Mouse (Mus musculus) heart, embryonic 12.5 days (tissue): ENCODE data around the gene Rassf4. TPM values are rescaled to one million over a fixed set of nuclear protein-coding genes. Genes with fewer than 3 reads are reported as not detected.
"Not testable (repeated sequence)": the region's sequence is repeated elsewhere in the genome, so short reads cannot be mapped to it uniquely, and the experiment has no call there.

Experiments used
- ATAC-seq: fragments of 200-750 bp; cut with Nextera tagmentation; 2 replicates; pipeline ENCODE4 v1.8.0; 2017; ENCODE audit warnings: moderate TSS enrichment, moderate library complexity; ENCODE audit not compliant: insufficient number of reproducible peaks, low FRiP score
- H3K27ac ChIP-seq: fragments of 300-500 bp; sonication (generic); 2 replicates; pipeline ENCODE4 v1.5.1; 2016; ENCODE audit warnings: mild to moderate bottlenecking, moderate library complexity; ENCODE audit not compliant: poor library complexity, severe bottlenecking
- H3K27me3 ChIP-seq: fragments of 300-500 bp; sonication (generic); replicated peaks from 2 replicates; pipeline ENCODE4 v1.6.1; 2016; ENCODE audit warnings: mild to moderate bottlenecking, moderate library complexity
- H3K36me3 ChIP-seq: fragments of 300-500 bp; sonication (generic); 2 replicates; pipeline ENCODE4 v1.6.1; 2016; ENCODE audit warnings: mild to moderate bottlenecking, moderate library complexity
- H3K4me1 ChIP-seq: fragments of 300-500 bp; sonication (generic); replicated peaks from 2 replicates; pipeline ENCODE4 v1.6.1; 2016; ENCODE audit warnings: mild to moderate bottlenecking
- H3K4me2 ChIP-seq: fragments of 300-500 bp; sonication (generic); 2 replicates; pipeline ENCODE4 v1.6.1; 2016; ENCODE audit warnings: mild to moderate bottlenecking, moderate library complexity
- H3K4me3 ChIP-seq: fragments of 300-500 bp; sonication (generic); 2 replicates; pipeline ENCODE4 v1.5.1; 2016; ENCODE audit warnings: mild to moderate bottlenecking
- H3K9ac ChIP-seq: fragments of 300-500 bp; sonication (generic); 2 replicates; pipeline ENCODE4 v1.6.1; 2016; ENCODE audit warnings: mild to moderate bottlenecking, moderate library complexity
- H3K9me3 ChIP-seq: fragments of 300-500 bp; sonication (generic); replicated peaks from 2 replicates; pipeline ENCODE4 v1.6.1; 2016; ENCODE audit warnings: mild to moderate bottlenecking, moderate library complexity
- WGBS: fragments of 180-500 bp; shearing (Covaris S2); methylation state at CpG from one replicate; pipeline ENCODE4 v1.1.7; 2016; 5-methylcytosine and 5-hydroxymethylcytosine counted together
- polyA plus RNA-seq: library from polyadenylated mRNA; unstranded; fragments of >200 nt; fragmentation: Nextera tagmentation; extraction: Ambion mirVana; gene quantifications from 2 replicates; pipeline ENCODE4 v1.2.1, GENCODE M21; 2016

The Rassf4 gene
- polyA plus RNA-seq, 1 experiment from 2014 or later, result 6.5 TPM

DNA sequence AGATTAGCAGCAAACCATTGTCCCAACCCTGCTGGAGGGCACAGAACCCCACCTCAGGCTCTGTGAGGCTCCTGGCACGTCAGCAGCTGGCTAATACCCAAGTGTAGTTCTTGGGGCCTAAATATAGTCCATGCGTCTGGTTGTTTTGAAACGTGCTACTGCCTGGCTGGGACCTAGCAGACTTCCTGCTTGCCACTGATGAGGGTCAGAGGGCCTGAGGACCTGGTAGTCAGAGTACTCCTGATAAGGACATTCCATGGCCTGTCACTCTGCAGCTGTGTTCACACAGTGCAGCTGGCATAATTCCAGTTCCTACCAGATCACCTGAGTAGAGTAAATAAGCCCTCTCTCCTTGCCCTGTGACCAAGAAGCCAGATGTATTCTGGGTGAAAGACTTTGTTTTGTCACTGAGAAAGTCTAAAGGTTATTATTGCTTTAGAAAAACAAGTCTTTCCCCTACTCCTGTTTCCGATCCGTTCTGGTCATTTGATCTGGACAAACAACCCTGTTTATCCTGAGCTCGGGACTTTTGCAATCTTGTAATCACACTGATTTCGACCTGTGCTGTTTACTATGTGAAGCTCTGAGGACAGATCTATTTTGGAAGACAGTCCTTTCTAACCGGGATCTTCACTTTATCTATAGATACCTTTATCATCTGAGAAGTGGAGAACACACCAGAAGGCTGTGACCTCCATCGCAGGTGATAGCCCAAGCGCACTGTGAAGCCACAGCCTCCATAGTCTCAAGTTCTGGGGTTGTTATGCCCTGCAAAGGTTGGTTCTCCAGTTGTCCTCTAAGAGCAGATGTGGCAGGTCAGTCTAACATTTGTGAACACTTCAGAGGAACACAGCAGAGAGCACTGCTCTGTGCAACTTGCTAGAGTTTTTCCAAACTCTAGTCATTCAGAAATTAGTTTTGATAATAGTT is 38.2 kb downstream of the Rassf4 start:
- no peaks in the 10 kb centered on the region; the same call in 1 of the 2 replicates for H3K27me3 ChIP-seq
- no peaks in the 10 kb centered on the region for H3K36me3 ChIP-seq
- no peaks in the 10 kb centered on the region for H3K9me3 ChIP-seq
- peak; percentile 94 for ATAC-seq
- H3K4me1 ChIP-seq, result peaks cover 51% of the 10 kb centered on the region
- no peak overlapping the region for H3K4me2 ChIP-seq
- peak overlapping the region; percentile 23; the same call in 1 of the 2 replicates for H3K9ac ChIP-seq
- no peak overlapping the region for H3K4me3 ChIP-seq
- peak overlapping the region; percentile 98 for H3K27ac ChIP-seq
- 16% methylated on average over 10 of the region's 10 CpGs for WGBS

- 89% methylated on average over 17 of the region's 17 CpGs for WGBS
- Histone ChIP-seq H3K4me1 (peaks cover 41% of the 10 kb centered on the region), H3K4me2 (no peak overlapping the region), H3K36me3 (no peaks in the 10 kb centered on the region), H3K27ac (peak overlapping the region; percentile 98), H3K9ac (no peak overlapping the region), H3K27me3 (no peaks in the 10 kb centered on the region; the same call in 1 of the 2 replicates), H3K4me3 (no peak overlapping the region), H3K9me3 (no peaks in the 10 kb centered on the region)
- ATAC-seq, result no peak
These were observed 39.7 kb downstream of the Rassf4 start for GRCm38 (mm10) chr6:116633741-116634695.

DNA sequence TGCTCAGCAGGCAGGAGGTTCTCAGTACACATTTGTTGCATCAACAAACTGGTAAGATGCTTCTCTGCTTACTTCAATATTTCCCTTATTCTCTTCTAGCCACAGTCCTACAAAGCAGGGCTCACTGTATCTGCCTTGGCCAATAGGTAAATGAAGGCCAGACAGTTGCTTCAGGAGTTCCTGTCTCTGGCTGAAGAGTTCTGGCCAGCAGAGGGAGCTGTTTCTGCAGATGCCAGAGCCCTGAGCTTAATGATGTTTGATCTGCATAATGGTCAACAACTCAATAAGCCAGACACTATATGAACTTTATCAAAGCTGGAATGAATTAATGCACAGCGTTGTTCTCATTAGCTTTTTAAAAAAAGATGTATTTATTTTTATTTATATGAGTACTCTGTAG is 41.6 kb downstream of the Rassf4 start:
- Histone ChIP-seq H3K4me3 (no peak overlapping the region), H3K4me2 (no peak overlapping the region), H3K9ac (no peak overlapping the region), H3K36me3 (peaks cover under 1% of the 10 kb centered on the region), H3K27ac (no peak overlapping the region), H3K9me3 (no peaks in the 10 kb centered on the region), H3K4me1 (peaks cover 34% of the 10 kb centered on the region), H3K27me3 (no peaks in the 10 kb centered on the region)
- 26% methylated on average over 1 of the region's 1 CpGs for WGBS
- ATAC-seq, result no peak

GRCm38 (mm10) chr6:116629766-116630165 is 44.0 kb downstream of the Rassf4 start:
- Histone ChIP-seq H3K27ac (no peak overlapping the region), H3K9me3 (no peaks in the 10 kb centered on the region), H3K27me3 (no peaks in the 10 kb centered on the region), H3K4me2 (no peak overlapping the region), H3K9ac (no peak overlapping the region), H3K36me3 (peaks cover 19% of the 10 kb centered on the region), H3K4me1 (peaks cover 12% of the 10 kb centered on the region), H3K4me3 (no peak overlapping the region)
- 81% methylated on average over 10 of the region's 10 CpGs for WGBS
- no peak for ATAC-seq

- Histone ChIP-seq H3K27ac (peak within 1 kb of the TSS; percentile 83), H3K4me2 (peak within 1 kb of the TSS; percentile 81), H3K4me1 (0 out of 2 replicates have a peak, but pooled peaks cover 2% of the 10 kb centered on the region), H3K4me3 (peak within 1 kb of the TSS; percentile 83), H3K9me3 (no peaks in the 10 kb centered on the region), H3K9ac (peak within 1 kb of the TSS; percentile 94), H3K36me3 (peaks cover 26% of the 10 kb centered on the region), H3K27me3 (no peaks in the 10 kb centered on the region)
- ATAC-seq, result peak; percentile 87
- under 1% methylated on average over 56 of the region's 56 CpGs for WGBS
These were observed 45.1 kb downstream of the Rassf4 start, which contains the start of gene Zfp422 for GRCm38 (mm10) chr6:116628539-116629171. Gene Zfp422, minus strand, starts transcription at chr6:116628999.

GRCm38 (mm10) chr6:116628095-116628494 is 45.7 kb downstream of the Rassf4 start:
- H3K4me1 ChIP-seq, result 0 out of 2 replicates have a peak, but pooled peaks cover 2% of the 10 kb centered on the region
- ATAC-seq, result no peak
- 27% methylated on average over 9 of the region's 9 CpGs for WGBS
- no peak overlapping the region for H3K27ac ChIP-seq
- peak overlapping the region; percentile 83 for H3K4me3 ChIP-seq
- peak overlapping the region; percentile 81 for H3K4me2 ChIP-seq
- peaks cover 28% of the 10 kb centered on the region for H3K36me3 ChIP-seq
- no peaks in the 10 kb centered on the region for H3K27me3 ChIP-seq
- H3K9me3 ChIP-seq, result no peaks in the 10 kb centered on the region
- peak overlapping the region; percentile 94 for H3K9ac ChIP-seq

DNA sequence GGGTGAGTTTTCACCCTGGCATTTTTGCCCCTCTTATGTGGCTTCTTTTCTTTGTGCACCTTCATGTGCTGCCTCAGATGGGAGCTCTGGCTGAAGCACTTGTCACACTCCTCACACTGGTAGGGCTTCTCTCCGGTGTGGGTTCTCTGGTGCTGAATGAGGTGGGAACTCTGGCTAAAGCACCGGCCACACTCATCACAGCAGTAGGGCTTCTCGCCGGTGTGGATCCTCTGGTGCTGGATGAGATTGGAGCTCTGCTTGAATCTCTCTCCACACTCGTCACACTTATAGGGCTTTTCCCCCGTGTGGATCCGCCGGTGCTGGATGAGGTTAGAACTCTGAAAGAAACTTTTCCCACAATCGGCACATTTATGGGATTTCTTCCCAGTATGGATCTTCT is 47.3 kb downstream of the Rassf4 start:
- H3K4me2 ChIP-seq, H3K9me3 ChIP-seq, H3K27ac ChIP-seq, H3K4me1 ChIP-seq, ATAC-seq, H3K4me3 ChIP-seq, H3K9ac ChIP-seq, H3K27me3 ChIP-seq: not testable (repeated sequence)
- H3K36me3 ChIP-seq, result peaks cover 28% of the 10 kb centered on the region
- 95% methylated on average over 9 of the region's 9 CpGs for WGBS

DNA sequence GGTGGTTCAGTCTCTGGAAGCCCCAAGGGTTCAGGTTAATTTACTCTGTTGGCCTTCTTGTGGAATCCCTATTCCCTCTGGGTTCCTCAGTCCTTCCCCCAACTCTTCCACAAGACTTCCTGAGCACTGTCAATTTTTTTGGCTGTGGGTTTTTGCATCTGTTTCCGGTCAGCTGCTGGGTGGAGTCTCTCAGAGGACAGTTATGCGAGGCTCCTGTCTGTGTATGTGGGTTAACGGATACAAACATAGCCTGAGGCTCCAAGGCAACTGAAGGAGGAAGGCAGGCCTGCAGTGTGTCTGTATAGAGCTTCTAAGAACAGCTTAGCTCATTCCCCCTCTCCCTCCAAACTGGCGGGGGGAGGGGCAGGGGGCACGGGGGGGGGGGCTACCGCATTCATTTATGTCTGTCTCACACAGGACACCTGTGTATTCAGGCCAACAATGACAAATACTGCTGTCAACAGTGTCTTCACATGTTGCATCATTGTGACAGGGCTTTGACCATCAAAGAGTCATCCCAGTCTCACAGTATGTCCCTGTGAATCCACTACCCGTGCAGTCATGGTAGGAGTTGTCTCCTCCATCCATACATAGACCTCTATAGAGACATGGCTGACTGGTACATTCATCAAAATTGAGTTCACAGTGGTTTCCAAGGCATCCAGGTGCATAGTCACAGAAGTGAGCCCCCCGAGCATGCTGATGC is 52.3 kb downstream of the Rassf4 start:
- H3K27me3 ChIP-seq, result no peaks in the 10 kb centered on the region
- no peaks in the 10 kb centered on the region for H3K9me3 ChIP-seq
- 60% methylated on average over 8 of the region's 8 CpGs for WGBS
- H3K4me2 ChIP-seq, result no peak overlapping the region
- H3K4me3 ChIP-seq, result no peak overlapping the region
- no peak for ATAC-seq
- peaks cover 21% of the 10 kb centered on the region for H3K36me3 ChIP-seq
- H3K9ac ChIP-seq, result no peak overlapping the region
- no peaks in the 10 kb centered on the region for H3K4me1 ChIP-seq
- H3K27ac ChIP-seq, result no peak overlapping the region

DNA sequence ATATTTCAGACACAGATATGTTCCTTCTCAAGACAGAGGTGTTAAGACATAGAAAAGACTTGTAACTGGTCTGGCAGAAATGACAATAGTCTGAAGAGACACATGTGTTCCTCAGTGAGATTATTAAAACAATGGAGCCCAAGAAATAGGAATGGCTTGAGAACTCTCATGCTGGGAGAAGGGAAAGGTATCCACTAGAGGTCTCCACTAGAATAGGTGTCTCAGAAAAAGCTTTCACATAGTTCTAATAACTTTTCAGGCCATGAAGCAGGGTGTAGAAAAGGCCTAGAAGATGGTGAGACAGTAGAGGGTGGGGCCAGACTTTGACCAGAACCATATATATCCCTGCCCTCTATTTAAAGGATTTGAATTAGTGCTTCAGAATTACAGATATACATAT is 55.7 kb downstream of the Rassf4 start:
- H3K9ac ChIP-seq, result no peak overlapping the region
- H3K27ac ChIP-seq, result no peak overlapping the region
- no peaks in the 10 kb centered on the region for H3K36me3 ChIP-seq
- H3K9me3 ChIP-seq, result no peaks in the 10 kb centered on the region
- no peak overlapping the region for H3K4me2 ChIP-seq
- no peak overlapping the region for H3K4me3 ChIP-seq
- ATAC-seq, result no peak
- H3K27me3 ChIP-seq, result no peaks in the 10 kb centered on the region
- H3K4me1 ChIP-seq, result no peaks in the 10 kb centered on the region

- no peak overlapping the region for H3K4me3 ChIP-seq
- no peaks in the 10 kb centered on the region for H3K36me3 ChIP-seq
- H3K4me1 ChIP-seq, result no peaks in the 10 kb centered on the region
- H3K27ac ChIP-seq, result no peak overlapping the region
- no peak overlapping the region for H3K9ac ChIP-seq
- no peaks in the 10 kb centered on the region for H3K9me3 ChIP-seq
- no peak overlapping the region for H3K4me2 ChIP-seq
- WGBS, result 82% methylated on average over 2 of the region's 2 CpGs
- ATAC-seq, result no peak
- no peaks in the 10 kb centered on the region; the same call in 1 of the 2 replicates for H3K27me3 ChIP-seq
These were observed 58.0 kb downstream of the Rassf4 start for GRCm38 (mm10) chr6:116615719-116616118.
